Mouse (Mus musculus) urinary bladder, adult 18-20 months (tissue): ENCODE results near the gene Dmkn.
"Not testable (repeated sequence)": the region's sequence is repeated elsewhere in the genome, so short reads cannot be mapped to it uniquely, and the experiment has no call there.

Experiments
- DNase-seq, 2 experiments: peaks; one replicate each; pipeline ENCODE4 v3.0.0; 2022; ENCODE audit warnings: low spot score in 2 of 2, mixed read lengths in 2 of 2

Dmkn gene

DNA sequence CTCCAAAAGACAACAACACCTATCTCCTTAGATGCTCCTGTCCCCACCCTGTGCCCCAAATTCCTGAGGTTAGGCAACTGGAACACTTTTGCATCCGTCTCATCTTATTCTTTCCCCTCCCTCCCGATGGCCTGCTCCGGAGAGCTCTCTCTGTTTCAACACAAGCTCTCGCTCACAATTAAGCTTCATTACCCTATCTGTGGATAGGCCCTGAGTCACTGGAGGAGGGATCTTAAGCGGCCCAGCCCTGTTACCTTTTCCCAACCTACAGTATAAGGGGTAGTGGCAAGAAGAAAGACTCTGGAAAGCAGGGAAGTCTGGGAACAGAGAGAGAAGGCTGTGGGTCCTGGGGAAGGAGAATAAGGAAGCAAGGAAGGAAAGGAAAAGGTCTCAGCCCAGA, at the start of gene Dmkn:
TSS of gene Dmkn (plus strand) at position 301 of the 400 bp plus-strand sequence.
- no peak for DNase-seq

DNA sequence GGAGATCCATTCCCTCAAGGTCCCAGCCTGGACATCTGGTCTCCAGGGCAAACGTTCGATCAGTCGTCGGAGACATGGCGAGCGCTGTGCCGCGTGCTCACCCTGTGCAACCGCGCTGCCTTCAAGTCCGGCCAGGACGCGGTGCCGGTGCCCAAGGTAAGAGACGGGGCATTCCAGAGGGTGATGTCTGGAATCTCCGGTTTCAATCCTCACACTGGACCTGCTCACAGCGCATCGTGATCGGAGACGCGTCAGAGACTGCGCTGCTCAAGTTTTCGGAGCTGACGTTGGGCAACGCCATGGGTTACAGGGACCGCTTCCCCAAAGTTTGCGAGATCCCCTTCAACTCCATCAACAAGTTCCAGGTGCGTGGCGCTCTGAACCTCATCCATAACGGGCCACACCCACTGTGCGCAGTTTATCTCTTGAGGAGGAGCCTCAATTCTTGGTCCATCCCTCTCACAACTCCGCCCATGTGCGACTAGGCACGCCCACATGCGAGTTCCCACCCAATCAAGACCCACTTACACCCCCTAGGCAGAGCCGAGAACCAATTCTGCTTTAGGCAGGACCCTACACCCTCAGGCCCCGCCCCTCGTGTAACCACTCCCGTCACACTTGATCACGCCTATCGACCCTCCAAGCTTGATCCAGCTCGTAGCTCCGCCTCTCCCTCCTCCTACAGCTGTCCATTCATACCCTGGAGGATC, 46.4 kb upstream of the Dmkn start:
- DNase-seq = peak in 1 of 2 experiments; percentile 20

DNA sequence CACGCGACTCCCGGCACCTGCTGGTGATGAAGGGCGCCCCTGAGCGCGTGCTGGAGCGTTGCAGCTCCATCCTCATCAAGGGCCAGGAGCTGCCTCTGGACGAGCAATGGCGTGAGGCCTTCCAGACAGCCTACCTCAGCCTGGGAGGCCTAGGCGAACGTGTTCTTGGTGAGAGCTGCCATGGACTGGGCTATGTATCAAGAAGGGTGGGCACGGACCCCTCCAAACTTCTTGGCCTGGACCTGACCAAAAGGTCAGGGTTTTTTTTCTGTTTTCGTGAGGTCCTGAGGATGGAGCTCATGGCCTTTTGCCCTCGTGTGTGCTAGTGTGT, 45.9 kb upstream of the Dmkn start:
- no peak for DNase-seq

DNA sequence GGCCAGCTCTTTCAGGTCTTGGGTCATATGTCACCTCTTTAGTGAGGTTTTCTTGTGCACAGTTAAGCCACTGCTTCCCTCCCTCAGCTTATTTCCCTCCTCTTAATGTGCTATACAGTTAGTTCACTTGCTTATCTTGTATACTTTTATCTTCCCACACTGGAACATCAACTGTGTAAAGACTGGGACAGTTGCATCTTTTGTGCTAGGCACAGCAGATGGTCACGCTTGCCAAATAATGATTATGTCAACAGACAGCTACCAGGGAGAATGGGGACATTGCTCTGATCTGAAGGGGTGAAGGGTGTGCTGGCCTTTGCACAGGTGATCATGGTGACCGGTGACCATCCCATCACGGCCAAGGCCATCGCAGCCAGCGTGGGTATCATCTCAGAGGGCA, 43.9 kb upstream of the Dmkn start:
- DNase-seq = no peak

DNA sequence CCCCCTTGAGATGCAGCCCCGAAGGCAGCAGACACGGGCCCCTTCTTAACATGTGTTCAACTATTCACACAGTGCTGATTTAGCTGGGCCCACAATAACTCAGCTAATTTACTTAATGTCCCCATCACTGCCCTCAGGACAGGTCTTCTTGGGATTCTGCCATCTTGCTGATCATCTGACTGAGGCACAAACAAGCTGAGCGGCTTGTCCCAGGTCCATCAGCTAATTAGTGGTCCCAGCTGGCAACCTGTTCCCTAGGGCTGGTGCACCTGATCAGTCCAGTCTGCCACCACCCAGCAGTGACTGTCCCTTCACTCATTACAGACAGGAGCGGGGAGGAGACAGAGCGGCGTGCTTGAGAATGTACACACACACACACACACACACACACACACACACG, 42.3 kb upstream of the Dmkn start:
- no peak for DNase-seq

DNA sequence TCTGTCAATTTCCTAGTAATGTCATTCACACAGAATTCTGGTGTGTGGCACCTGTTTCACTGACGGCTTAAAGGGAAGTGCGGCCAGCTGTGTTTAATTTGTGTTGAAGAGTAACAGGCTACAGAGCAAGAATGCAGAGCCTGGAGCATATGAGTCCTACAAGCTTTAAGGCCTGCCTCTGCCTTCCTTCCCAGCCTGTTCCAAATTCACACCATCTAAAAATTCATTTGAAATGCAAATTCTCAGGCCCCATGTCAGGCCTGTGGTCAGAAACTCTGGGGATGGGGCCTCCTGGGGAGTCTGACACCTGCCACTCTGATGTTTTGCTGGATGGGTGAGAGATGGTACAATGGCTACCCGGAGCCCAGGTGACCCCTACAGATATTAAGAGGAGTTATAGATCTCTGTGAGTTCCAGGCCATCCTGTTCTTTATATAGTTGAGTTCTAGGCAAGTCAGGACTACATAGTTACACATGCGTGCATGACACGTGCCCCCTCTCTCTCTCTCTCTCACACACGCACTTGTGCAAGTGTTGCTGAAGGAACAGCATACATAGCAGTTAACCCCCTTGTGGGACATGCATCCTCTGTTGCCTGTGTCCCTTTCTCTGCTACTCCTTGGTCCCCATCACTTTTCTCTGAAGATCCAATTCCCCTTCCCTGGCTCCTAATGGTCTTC, 40.1 kb upstream of the Dmkn start:
- DNase-seq = no peak

DNA sequence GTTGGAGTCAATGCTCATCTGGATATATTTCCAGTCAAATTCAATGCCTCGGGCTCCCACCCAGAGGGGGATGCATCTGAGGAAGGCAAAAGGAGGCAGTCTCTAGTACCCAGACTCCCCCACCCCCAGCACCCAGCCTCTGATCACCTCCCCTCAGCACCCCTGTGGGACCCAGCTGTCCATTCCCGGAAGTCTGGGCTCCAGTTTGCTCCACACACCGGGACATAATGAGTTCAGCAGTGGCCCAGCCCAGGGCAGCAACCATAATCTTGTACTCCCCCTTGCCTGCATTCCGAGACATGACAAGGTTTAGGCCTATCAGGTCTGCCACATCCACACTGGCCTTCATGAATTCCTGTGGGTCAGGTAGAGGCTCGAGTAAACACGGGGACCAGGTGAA, 35.3 kb upstream of the Dmkn start:
- no peak for DNase-seq

DNA sequence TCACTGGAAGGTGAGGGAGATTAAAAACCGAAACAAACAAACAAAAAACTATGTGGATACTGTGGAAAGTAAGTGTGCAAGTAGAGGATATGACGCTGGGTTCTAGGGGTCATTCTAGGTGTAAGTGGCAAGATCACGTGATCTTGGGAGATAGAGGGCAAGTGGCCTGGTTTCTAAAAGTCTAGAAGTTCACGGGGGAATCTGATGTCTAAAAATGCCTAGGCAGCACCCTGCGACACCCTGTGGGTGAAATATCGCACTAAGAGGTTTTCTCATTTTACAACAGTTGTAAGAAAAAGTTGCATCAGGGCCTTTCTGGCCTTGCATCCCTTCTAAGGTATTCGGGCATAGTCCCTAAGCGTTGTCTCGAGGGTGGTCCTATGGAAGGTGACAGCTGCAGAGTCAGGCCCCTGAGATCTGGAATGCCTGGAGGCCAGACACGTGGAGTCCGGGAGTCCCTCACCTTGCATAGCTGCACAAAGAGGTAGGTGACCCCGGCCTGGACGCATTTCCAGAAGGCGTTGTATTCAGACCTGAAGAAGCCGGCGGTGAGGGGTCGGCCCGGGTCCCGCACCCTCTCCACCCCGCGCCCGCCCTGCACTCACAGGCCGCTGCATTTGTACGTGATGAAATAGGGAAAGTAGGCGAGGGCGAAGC, 34.7 kb upstream of the Dmkn start:
- no peak for DNase-seq

DNA sequence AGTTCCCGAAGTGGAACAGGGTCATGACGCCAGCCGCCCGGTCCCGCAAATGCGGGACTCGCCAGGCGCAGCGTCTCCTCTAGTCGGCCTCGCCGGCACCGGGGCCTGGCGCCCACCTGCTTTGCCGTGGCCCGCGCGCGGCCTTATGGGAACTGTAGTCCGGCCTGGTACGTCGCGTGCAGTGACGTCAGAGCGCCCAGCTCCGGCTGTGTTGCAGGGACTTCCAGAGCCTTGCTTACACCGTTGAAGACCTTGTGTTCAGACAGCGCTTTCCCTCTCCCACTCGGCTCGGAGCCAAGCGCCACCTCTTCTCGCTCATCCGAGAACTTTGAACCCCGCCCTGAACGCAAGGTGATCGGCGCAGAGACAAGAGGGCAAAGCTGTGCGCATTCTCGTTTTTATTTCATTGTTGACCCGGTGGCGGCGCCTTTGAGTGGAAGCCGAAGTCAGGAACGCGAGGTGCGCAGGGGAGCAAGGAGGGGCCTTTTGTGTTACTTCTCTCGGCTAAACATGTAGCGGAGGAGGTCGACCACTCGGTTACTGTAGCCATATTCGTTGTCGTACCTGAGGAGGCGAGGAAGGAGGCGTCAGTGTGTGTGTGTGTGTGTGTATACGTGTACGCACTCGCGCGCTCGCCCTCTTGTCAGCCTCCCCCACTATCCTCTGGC, 34.0 kb upstream of the Dmkn start, which contains the start of gene Tmem147:
TSS of gene Tmem147 (minus strand) at position 145 of the 668 bp plus-strand sequence.
- peak; percentile 91 to 96 for DNase-seq

DNA sequence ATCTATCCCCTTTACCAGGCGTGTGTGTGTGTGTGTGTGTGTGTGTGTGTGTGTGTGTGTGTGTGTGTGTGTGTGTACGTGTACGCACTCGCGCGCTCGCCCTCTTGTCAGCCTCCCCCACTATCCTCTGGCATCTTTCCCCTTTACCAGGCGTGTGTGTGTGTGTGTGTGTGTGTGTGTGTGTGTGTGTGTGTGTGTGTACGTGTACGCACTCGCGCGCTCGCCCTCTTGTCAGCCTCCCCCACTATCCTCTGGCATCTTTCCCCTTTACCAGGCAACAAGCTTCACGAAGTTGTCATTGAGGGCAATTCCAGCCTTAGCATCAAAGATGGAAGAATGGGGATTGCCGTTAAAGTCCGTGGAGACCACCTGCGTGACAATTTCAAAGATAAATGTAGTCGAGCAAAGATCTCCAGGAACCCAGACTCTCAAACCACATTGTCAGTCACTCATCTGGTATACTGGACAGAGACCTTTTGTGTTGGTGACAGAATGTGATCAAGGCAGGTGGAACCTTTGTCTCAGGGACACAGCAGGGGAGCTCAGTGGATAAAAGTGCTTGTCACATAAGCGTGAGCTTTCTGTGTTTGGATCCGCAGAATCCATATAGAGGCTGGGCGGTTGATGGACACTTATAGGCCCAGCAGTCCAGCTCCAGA, 33.4 kb upstream of the Dmkn start:
- DNase-seq = not testable (repeated sequence)

DNA sequence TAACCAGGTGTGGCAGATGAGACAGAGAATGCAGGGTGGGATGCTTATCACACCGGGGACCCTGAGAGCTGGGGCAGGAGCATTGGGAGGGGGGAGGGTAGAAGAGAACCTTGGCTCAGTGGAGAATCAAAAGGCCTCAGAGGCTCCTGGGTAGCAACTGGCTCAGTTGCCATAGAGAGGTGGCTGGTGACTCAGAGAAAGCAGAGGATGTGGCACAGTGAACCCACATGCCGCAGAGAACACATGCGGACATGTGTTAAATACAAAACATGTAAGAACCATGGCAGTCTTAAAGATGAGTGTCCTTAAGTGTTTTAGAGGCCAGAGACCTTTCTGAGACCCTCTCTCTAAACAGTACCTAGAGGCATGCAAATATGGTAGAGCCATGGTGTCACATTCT, 27.3 kb upstream of the Dmkn start:
- no peak for DNase-seq

DNA sequence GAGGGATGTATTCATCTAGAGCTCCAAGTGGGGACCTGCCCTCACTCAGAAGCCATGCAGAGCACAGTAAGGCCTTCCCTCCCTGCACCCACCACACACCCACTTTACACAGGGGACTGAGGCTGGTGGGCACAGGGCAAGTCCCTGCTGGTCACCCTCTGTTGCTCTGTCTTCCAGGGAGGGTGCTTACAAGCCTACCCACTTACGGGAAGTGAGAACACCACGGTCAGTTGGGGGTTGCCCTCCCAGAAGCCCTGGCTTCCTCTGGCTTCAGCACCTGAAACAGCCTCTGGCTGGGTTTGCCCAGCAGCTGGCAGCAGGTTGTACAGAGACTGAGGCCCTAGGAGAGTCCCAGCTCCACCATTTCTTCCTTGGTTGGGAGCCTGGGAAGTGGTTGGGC, 21.0 kb upstream of the Dmkn start:
- DNase-seq = not testable (repeated sequence)

DNA sequence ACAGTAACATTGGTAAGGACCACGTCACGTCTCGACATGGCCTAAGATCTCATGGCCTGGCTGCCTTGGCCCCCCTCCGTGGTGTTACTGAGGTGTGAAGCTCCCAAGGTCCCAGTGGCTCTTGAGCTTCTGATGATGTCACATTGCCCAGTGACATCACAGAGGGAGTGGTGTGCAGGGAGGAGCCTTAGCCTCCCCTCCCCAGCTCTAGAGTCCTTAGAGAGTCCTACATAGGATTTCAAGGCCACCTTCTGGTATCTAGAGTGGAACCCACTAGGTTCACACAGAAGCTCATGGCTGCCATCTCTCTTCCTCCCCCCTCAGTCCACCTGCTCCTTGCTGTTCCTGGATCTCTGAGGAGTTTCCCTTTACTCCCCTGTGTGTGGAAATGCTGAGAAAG, 19.9 kb upstream of the Dmkn start, which contains the start of gene Gapdhs:
TSS of gene Gapdhs (minus strand) at position 65 of the 400 bp plus-strand sequence.
- not testable (repeated sequence) for DNase-seq

DNA sequence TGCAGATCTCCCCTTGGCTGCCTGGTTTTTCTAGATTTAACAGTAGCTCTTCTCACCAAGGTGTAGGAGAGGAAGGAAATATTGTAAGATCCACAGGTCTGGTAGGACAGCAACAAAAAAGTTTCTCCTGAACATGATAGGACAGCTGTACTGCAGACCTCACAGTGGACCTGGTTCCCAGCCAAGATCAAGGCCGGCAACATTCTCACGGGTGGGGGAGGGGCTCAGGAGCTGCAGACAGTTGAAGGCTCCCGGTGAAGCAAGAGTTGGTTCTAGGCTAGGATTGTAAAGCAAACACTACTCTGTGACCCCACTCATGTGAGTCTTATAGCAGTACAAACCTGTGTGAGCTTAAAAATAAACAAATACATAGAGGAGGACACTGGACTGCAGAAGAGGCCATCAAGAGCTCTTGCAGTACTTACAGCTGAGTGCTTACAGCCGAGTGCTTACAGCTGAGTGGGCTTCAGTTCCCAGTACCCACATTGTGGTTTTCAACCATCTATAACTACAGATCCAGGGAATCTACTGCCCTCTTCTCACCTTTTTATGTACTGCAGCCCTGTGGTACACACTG, 19.4 kb upstream of the Dmkn start:
- DNase-seq = peak; percentile 33 to 55

DNA sequence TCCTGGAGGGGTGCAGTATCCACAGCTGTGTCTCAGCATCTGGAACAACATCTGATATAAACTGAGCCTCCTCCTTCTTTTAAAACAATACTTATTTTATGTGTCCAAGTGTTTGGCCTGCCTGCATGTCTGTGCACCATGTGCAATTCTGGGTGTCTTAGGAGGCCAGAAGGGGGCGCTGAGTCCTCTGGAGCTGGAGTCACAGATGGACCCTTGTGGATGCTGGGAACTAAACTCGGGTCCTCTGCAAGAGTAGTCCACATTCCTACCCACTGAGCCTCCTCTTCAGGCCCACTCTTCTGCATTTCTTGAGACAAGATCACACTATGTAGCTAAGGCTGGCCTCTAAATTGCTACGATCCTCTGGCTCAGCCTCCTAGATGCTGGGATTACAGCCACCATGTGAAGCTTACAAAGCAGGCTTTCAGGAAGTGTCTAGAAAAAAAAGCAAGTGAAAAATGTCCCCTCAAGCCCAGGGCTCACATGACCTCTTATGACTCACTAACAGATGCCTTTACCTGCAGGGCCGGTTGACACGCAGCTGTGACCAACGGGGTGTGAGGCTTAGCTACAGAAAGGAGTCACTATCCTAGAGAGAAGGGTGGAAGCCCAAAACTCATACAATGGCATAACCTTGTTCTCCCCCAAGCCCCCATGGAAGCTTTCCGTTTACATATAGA, 15.9 kb upstream of the Dmkn start:
- peak in 1 of 2 experiments; percentile 29 for DNase-seq

DNA sequence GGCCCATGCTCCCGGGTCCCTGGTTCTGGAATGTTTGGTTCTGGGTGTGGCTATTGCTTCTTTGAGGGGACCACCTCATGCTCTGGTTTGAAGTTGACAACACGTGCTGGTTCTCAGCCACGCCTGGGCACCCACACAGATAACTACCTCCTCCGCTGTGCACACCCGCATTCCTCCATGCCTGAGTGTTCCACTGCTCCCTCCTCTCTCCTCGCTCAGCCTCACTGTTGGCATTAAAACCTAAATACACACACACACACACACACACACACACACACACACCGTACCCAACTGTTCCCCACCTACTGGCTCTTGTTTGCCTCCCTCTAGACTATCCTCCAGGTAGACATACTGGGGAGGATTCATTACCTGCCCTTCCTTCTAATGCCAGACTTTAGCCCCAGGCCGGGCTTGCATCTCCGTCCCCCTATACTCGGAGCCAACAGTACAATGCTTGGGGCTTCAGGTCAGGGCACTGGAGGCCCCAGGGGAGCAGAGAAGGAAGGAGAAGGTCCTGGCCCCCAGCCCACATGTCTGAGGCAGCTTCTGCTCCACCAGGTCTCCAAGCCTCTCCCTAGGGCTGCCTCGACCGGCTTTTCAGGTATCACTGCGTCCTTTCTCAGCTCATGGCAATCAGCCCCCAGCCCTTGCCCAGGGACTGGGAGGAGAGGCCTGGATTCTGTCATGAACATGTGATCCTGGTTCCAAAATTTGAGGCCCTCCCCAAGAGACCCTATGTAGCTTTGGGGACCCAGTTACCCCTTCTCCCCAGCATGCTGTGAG, 13.5 kb upstream of the Dmkn start:
- DNase-seq = peak in 1 of 2 experiments; percentile 35

DNA sequence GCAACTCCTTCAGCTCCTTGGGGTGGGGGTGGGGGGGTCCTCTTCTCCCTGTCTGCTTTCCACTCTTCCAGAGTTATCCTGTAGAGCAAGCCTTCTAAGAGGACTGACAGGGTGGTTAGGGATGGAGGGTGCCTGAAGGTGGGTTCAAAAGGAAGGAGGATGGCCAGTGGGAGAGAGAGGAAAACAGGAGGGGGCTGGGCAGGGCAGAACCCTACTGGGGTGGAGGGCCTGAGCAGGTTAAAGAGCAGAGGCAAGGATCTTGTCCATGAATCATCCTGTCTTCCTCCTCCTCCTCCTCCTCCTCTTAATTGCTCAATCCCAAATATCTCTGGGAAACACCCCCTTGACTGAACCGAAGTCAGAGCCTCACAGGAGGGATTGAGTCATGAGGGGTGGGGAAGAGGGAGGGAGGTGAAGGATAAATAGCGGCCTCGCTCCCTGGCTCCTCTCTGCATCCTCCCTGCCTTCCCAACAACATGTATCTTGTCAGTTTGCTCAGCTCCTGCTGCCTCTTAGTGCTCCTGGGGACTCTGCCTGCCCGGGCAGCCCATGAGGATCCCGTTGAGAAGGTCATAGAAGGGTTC, 12.4 kb upstream of the Dmkn start, which contains the start of gene Sbsn:
TSS of gene Sbsn (plus strand) at position 386 of the 584 bp plus-strand sequence.
- DNase-seq = no peak

DNA sequence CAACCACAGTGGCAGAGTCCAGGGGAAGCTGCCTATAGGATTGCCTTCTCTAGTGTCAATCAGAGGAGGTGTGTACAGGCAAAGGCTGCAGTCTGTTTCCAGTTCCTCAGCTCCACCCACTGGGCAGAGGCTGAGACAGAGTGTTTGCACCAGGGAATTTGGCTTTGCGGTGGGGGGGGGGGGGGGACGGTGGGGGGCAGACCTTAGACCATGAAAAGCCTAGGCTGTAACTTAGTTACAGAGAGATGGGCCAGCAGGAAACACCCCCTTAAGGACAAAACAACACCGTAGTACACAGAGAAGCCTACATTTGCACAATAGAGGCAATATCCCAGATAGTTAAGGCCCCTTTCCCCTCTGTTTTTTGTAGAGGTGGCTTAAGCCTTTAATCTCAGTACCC, 6.6 kb upstream of the Dmkn start:
- no peak for DNase-seq

DNA sequence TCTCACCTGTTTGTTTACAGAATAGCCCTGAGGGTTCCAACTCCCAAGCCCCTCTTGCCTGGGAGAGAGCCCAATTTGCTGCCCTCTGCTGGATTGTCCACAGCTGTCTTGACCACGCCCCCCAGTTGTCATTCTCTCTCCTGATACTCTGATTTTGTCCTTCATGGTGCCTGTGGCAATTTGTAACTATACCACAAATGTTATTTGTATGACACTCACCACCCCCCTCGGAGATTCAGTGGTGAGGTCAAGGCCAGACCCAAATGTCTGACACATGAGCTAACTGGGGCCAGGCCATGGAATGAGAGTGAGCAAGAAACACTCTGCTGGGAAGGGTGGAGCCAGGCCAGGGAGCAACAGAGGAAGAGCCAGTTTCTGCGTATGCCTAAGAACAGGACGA, 4.7 kb upstream of the Dmkn start:
- no peak for DNase-seq
